Mouse (Mus musculus): Measurements from ENCODE around the gene Mamdc4.
"Not testable (repeated sequence)": the region's sequence is repeated elsewhere in the genome, so short reads cannot be mapped to it uniquely, and the experiment has no call there.

GRCm38 (mm10) chr2:25553171-25553786 is 21.4 kb downstream of the Mamdc4 start:
- not testable (repeated sequence) for TF ChIP-seq CTCF (IDR thresholded peaks at IDR 0.05; ENCODE audit: borderline replicate concordance, insufficient read depth, low read length); POLR2A (IDR thresholded peaks at IDR 0.05; ENCODE audit: low read depth, low read length)
